Mouse (Mus musculus) right cerebral cortex, postnatal 4 days (tissue): ENCODE measurements around the gene Apex1.
A peak's percentile ranks its signal among the peaks of the same experiment; 100 is the strongest.
"Not testable (repeated sequence)": the region's sequence is repeated elsewhere in the genome, so short reads cannot be mapped to it uniquely, and the experiment has no call there.

Experiments used
- DNase-seq: peaks from one replicate; pipeline ENCODE4 v3.0.0-alpha.2; 2022

The Apex1 gene

GRCm38 (mm10) chr14:50924281-50925064 is at the start of gene Apex1, which contains the start of gene Osgep:
TSS of gene Apex1 (plus strand) at chr14:50924968.
TSS of gene Osgep (minus strand) at chr14:50924893.
- peak; percentile 93 for DNase-seq

DNA sequence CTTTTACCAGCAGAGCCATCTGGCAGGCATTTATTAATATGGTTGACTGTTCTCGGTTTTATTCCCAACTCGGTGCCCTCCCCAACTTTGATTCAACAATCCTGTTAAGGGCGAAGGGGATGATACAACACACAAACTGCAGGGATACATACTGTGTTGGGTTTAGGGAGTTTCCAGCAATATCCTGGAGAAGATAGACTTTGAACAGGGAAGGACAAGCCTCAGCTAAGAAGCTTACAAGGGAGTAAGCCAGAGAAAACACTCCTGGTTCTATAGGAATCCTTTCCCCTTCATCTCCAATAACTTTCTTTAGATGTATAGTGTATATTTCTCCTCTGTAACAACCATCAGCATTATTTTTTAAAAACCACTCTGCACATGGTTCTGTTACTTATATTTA is 49.6 kb upstream of the Apex1 start:
- no peak for DNase-seq

GRCm38 (mm10) chr14:50875591-50876230 is 49.1 kb upstream of the Apex1 start:
- no peak for DNase-seq

DNA sequence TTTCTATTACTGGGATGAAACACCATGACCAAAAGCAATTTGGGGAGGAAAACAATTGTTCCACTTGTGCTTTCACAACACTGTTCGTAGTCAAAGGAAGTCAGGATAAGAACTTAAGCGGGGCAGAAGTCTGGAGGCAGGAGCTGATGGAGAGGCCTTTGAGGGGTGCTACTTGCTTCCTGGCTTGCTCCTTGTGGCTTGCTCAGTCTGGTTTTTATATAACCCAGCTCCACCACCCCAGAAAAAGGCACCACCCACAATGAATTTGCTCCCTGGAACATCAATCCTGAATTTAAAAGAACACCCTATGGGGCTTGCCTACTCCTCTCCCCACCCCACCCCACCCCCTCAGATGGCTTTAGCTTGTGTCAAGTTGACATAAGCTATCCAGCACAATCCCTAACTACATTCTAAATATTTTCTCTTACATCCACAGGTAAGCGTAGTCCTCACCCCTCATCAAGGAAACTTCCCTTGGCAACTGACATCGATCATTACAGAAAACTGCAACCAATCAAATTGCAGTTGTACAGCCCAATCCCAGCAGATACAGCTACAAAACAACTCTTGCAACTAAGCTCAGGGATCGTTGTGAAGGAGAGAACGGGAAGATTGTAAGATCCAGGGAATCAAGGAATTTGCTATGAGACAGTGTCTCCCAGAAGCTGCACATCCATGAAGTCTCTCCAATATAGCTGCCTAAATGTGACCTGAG is 48.4 kb upstream of the Apex1 start:
- DNase-seq: no peak

DNA sequence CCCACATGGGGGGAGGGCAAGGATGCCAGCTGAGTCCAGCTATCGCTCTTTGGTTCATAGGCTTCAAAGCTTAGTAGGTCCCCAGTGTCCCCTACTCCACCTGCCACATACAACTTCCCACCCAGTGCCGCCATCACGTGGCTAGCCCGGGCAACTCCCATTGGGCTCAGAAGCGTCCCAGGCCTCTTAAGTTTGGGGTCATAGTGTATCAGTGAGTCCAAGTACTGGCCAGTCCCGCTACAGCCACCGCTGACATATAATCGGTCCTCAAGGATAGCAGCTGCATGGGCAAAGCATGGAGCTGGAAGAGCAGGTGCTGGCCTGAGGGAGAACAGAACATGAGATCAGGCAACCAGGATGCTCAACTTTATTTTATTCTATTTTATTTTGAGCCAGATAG is 33.1 kb upstream of the Apex1 start:
- no peak for DNase-seq

DNA sequence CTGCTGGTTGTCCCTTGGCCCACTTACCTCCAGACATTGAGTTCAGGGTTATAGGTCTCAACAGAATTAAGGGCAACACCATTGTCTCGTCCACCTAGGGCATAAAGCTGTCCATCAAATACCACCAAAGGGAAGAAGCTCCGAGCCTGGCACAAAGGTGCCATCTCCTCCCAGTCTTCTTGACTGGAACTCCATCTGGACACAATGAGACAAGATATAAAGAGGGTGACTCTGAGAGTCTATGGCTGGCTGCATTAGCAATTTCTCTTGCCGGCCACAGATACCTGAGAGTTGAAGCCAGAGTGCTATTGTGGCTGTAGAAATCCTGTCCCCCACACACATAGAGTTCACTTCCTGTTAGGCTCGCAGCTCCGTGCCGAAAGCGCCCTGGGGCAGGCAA is 32.7 kb upstream of the Apex1 start:
- no peak for DNase-seq

- DNase-seq: no peak
Measured at GRCm38 (mm10) chr14:50892541-50893459, 32.0 kb upstream of the Apex1 start.

- DNase-seq: no peak
Measured at GRCm38 (mm10) chr14:50895407-50895806, 29.4 kb upstream of the Apex1 start.

DNA sequence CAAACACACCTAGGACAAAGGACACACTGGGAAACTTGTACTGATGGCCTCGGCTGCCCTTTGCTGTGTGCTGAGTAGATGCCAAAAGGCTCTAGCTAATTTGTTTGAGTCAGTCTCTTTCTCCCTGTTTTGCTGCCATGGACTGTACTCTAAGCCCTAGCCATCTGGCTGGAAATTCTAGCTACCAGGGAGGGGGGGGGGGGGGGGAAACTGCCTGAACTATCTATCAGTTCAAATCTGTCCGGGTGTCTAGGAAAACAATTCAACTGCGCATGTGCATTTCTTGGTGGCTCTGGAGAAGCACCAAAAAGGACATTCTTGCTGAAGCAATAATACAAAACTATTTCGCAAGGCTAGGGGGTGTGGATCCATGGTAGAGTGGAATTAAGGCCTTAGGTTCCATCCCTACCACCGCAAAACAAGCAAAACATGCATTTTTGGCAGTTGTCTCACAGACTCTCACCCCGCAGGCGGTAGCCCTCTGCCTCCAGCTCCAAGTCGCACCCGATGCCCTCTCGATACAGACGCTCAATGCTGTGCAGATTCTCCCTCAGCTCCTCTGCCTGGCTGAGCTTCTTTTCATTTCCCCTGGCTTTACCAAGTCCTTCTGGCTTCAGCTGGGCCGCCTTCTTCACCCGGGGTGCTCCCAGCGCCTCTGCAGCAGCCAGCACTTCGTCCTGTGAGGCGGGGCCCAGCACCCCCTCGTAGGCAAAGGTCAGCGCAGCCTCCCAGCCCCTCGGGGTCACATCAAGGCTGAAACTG is 28.6 kb upstream of the Apex1 start:
- DNase-seq: no peak

- peak; percentile 36 for DNase-seq
Measured at GRCm38 (mm10) chr14:50896747-50897373, 27.9 kb upstream of the Apex1 start.

GRCm38 (mm10) chr14:50897374-50897765 is 27.4 kb upstream of the Apex1 start, which contains the start of gene Klhl33:
TSS of gene Klhl33 (minus strand) at chr14:50897507.
- no peak for DNase-seq

DNA sequence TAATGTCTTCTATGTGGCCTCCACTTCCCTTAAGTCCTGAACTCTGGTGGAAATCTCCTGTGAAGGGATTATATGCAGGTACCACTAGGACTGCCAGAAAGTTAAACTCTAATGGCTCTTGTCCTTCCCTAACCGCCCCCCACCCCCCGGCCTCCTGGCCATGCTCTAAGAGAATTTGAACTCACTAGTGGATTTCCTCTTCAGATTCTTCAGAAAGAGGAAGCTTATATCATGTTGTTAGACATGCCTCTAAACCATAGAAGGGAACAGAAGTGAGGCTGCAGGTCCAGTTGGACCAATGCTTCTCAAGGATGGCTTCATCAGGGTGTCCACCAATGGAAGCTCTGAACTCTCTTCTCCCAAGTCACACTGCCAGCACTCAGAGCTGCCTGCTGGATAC is 26.8 kb upstream of the Apex1 start:
- DNase-seq: not testable (repeated sequence)

DNA sequence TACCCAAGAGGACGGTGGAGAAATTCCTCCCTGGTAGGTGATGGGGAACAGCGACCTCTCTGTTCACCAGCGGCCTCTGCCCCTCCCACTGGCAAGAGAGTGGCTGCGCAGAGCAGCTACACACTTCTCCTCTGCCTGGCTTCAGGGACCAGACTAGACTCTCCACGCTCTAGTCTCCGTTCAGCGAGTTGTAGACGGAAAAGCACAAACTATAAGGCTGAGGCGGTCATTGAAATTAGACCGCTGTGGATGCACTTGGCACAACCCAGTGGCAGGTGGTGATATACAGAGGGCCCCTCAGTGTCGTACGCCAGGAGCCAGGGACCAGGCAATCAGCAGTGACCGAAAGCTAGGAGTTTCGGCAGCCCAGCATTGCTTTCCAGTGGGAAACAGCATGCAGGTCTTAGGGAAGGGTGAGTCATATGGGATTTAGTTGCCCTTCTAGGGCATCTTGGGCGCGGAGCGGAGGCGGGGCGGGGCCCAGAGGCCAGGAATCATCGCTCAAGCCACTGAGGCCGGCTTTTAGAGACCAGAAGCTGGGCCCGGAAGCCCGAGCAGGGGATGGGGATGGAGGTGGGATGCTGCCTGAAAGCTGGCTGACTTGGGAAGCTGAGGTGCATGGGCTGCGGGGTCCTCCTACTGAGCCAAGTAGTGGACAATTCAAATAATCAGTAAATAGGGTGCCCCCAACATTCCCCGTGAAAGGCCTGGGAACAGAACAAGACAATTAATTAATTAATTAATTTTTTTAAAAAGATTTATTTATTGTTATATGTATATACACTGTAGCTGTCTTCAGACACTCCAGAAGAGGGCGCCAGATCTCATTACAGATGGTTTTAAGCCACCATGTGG is 20.6 kb upstream of the Apex1 start:
- DNase-seq: no peak

- DNase-seq: no peak
Measured at GRCm38 (mm10) chr14:50904828-50905129, 20.0 kb upstream of the Apex1 start.

GRCm38 (mm10) chr14:50905327-50905726 is 19.4 kb upstream of the Apex1 start:
- DNase-seq: not testable (repeated sequence)

DNA sequence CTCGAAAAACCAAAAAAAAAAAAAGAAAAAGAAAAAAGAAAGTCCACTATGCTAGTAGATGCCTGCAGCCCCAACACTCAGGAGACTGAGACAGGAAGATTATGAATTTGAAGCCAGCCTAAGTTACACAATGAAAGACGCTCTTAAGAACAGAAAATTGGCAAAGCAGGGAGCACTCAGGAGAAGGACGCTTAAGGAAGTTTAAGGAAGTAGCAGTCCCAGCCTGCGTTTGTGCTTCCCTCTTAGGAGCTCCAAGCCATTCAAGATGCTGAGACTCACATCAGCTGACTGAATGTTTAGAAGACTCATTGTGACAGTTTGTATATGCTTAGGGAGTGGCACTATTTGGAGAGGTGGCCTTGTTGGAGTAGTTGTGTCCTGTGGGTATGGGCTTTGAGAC is 16.6 kb upstream of the Apex1 start:
- DNase-seq: no peak

- no peak for DNase-seq
Measured at GRCm38 (mm10) chr14:50911356-50911755, 13.4 kb upstream of the Apex1 start.

- DNase-seq: not testable (repeated sequence)
Measured at GRCm38 (mm10) chr14:50923437-50923836, 1.3 kb upstream of the Apex1 start.

DNA sequence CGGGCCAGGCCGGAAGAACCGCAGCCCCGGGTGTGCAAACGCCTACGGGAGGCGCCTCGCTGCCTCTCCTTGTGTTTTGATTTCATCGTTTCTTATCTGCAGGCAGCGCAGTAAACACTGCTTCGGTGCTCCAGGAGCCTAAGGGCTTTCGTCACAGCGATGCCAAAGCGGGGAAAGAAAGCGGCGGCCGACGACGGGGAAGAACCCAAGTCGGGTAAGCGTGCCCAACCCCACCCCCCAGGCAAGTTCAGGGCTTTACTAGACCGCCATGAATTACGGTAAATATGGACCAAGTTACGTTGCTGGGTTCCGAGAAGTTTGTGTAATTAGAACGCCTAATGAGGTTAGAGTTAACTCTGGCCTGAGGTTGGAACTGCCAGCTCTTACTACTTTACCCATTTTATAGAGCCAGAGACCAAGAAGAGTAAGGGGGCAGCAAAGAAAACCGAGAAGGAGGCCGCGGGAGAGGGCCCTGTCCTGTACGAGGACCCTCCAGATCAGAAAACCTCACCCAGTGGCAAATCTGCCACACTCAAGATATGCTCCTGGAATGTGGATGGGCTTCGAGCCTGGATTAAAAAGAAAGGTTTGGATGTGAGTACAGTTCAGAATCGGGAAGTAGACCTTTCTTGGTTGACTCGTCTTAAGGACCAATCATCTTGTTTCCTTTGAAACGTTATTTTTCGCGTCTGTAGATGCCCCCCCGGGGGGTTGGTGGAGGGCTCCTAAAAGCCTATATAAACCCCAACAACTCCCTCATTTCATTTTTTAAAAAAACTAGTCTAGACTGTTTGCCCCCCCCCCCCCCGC is 548 bp downstream of the Apex1 start:
- DNase-seq: no peak

DNA sequence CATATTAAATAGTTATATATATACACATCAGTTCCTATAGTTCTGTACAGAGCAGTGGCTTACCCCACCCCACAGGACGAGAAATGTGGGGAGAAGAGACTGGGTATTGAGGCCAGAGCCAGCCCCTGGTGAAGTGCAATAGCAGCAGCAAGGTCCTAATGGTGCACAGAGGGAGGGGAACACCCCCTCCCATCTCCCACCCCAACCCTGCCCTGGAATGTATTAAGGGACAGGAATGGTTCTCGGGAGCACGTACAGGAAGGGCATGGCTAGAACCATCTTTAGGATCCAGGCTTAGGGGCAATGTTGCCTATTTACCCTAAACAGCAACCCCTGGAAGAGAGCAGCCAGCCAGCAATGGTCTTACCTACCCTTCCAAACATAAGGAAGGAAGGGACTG is 2.6 kb downstream of the Apex1 start:
- no peak for DNase-seq
